Mouse (Mus musculus) ES-E14 (cell line): ENCODE results near the gene Ube2d3.

ENCODE experiments used
- CHD2 ChIP-seq: IDR thresholded peaks from 2 replicates; pipeline ENCODE4 v1.6.1; 2014; ENCODE audit warnings: mild to moderate bottlenecking, low read depth, low read length, inconsistent platforms
- MAFK ChIP-seq: IDR thresholded peaks from 2 replicates; pipeline ENCODE4 v1.6.1; 2014; ENCODE audit warnings: mild to moderate bottlenecking, low read depth, low read length, inconsistent platforms; ENCODE audit not compliant: insufficient read depth
- ZC3H11A ChIP-seq: IDR thresholded peaks from 2 replicates; pipeline ENCODE4 v1.6.1; 2012; ENCODE audit warnings: low read depth, mild to moderate bottlenecking, inconsistent platforms, low read length, borderline replicate concordance

DNA sequence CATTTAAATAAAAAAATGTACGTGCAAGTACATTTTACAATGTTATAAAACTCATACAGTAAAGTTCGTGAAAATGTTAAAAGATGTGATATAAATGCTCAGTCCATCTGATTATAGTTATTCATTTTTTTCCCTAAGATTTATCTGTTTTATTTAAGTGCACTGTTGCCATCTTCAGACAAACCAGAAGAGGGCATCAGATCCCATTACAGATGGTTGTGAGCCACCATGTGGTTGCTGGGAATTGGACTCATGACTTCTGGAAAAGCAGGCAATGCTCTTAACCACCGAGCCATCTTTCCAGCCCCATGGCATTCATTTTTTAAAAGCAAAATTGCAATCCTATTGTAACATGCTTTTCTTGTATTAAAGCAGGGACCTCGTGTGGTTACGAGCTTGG is 28.7 kb upstream of the Ube2d3 start:
- no peak for TF ChIP-seq CHD2
- 0 out of 2 replicates have a peak, but pooled peaks have one; percentile 15 for TF ChIP-seq ZC3H11A
- TF ChIP-seq MAFK = no peak
